Mouse (Mus musculus) heart, adult 2 months (tissue): ENCODE data around the gene As3mt. TPM values are rescaled to one million over a fixed set of nuclear protein-coding genes. Genes with fewer than 3 reads are reported as not detected.

Experiments
- DNase-seq, 2 experiments: peaks; one replicate each; pipeline ENCODE4 v3.0.0; 2021
- H3K27ac ChIP-seq: fragments of 200-600 bp; 2 replicates; pipeline ENCODE4 v1.8.1; 2022
- H3K27me3 ChIP-seq: fragments of 200-500 bp; 2 replicates; pipeline ENCODE4 v1.6.1; 2012; ENCODE audit warnings: mild to moderate bottlenecking, low read length, inconsistent platforms, mixed read lengths; ENCODE audit not compliant: control insufficient read depth, insufficient read depth
- H3K36me3 ChIP-seq: fragments of 200-500 bp; 2 replicates; pipeline ENCODE4 v1.6.1; 2012; ENCODE audit warnings: low read length, inconsistent platforms; ENCODE audit not compliant: control insufficient read depth, insufficient read depth
- H3K4me1 ChIP-seq: fragments of 200-500 bp; 2 replicates; pipeline ENCODE4 v1.6.1; 2011; ENCODE audit warnings: low read length; ENCODE audit not compliant: control insufficient read depth, insufficient read depth
- H3K4me3 ChIP-seq: fragments of 200-600 bp; 2 replicates; pipeline ENCODE4 v1.8.1; 2022
- H3K79me2 ChIP-seq: fragments of 200-500 bp; replicated peaks from 2 replicates; pipeline ENCODE4 v1.6.1; 2012; ENCODE audit warnings: mild to moderate bottlenecking, inconsistent platforms, low read length, moderate library complexity, mixed read lengths; ENCODE audit not compliant: control insufficient read depth, insufficient read depth
- H3K9ac ChIP-seq: fragments of 200-500 bp; 2 replicates; pipeline ENCODE4 v1.6.1; 2012; ENCODE audit warnings: low read depth, mild to moderate bottlenecking, control low read depth, inconsistent platforms, low read length, mixed read lengths
- CTCF ChIP-seq: fragments of 200-600 bp; IDR thresholded peaks from 2 replicates; pipeline ENCODE4 v1.8.1; 2022; ENCODE audit warnings: antibody characterized with exemption, mild to moderate bottlenecking, moderate library complexity
- EP300 ChIP-seq: fragments of 200-500 bp; IDR thresholded peaks from 2 replicates; pipeline ENCODE4 v1.6.1; 2011; ENCODE audit warnings: low read depth, low read length, control low read depth; ENCODE audit not compliant: insufficient read depth
- POLR2A ChIP-seq: fragments of 200-500 bp; IDR thresholded peaks from 2 replicates; pipeline ENCODE4 v1.6.1; 2011; ENCODE audit warnings: mild to moderate bottlenecking, low read depth, low read length, control low read depth; ENCODE audit not compliant: insufficient read depth
- WGBS: fragments of 180-500 bp; shearing (Covaris S2); methylation state at CpG from one replicate; pipeline ENCODE4 v1.1.7; 2018; 5-methylcytosine and 5-hydroxymethylcytosine counted together
- intact Hi-C: fragments of 180-260 bp; cut with DNase I; formaldehyde crosslinking; loops from one replicate; pipeline ENCODE4 v1.15.1; 2025
- polyA plus RNA-seq: library from polyadenylated mRNA; depleted of rRNA; stranded (reverse); fragments of >200 nt; gene quantifications from 2 replicates; pipeline ENCODE4 v1.2.3, GENCODE M21; 2012
- total RNA-seq, 2 experiments: library from RNA; stranded (reverse); gene quantifications; 2 replicates each; pipeline ENCODE4 v1.2.3; 2021

The As3mt gene
- total and polyA plus RNA-seq, 3 experiments: 33.2 to 99.2 (median 86.2) TPM

GRCm38 (mm10) chr19:46691078-46691477 lies 16.2 kb upstream of the As3mt start:
- peaks cover 2% of the 10 kb centered on the region for H3K4me1 ChIP-seq
- H3K36me3 ChIP-seq: no peaks in the 10 kb centered on the region
- 0 out of 2 replicates have a peak, but pooled peaks cover 1% of the 10 kb centered on the region for H3K79me2 ChIP-seq
- 55% methylated on average over 2 of the region's 2 CpGs for WGBS
- no peak for TF ChIP-seq EP300
- TF ChIP-seq POLR2A: no peak
- no peak for TF ChIP-seq CTCF
- intact Hi-C loops: no loop called here
- no peak overlapping the region for H3K9ac ChIP-seq
- H3K27me3 ChIP-seq: no peaks in the 10 kb centered on the region
- no peak overlapping the region for H3K27ac ChIP-seq
- no peak for DNase-seq
- H3K4me3 ChIP-seq: no peak overlapping the region

- H3K36me3 ChIP-seq: no peaks in the 10 kb centered on the region
- H3K79me2 ChIP-seq: 0 out of 2 replicates have a peak, but pooled peaks cover 1% of the 10 kb centered on the region
- TF ChIP-seq EP300: no peak
- TF ChIP-seq CTCF: no peak
- TF ChIP-seq POLR2A: no peak
- H3K27ac ChIP-seq: no peak overlapping the region
- 81% methylated on average over 4 of the region's 4 CpGs for WGBS
- DNase-seq: no peak
- H3K9ac ChIP-seq: no peak overlapping the region
- intact Hi-C loops: no loop called here
- no peaks in the 10 kb centered on the region for H3K27me3 ChIP-seq
- H3K4me1 ChIP-seq: peaks cover 2% of the 10 kb centered on the region
- no peak overlapping the region for H3K4me3 ChIP-seq
These were observed 14.1 kb upstream of the As3mt start for GRCm38 (mm10) chr19:46693146-46693545.

- no peak overlapping the region for H3K9ac ChIP-seq
- no peaks in the 10 kb centered on the region for H3K27me3 ChIP-seq
- no peaks in the 10 kb centered on the region for H3K79me2 ChIP-seq
- H3K4me3 ChIP-seq: no peak overlapping the region
- no peak for DNase-seq
- no peak overlapping the region for H3K27ac ChIP-seq
- no peaks in the 10 kb centered on the region for H3K36me3 ChIP-seq
- intact Hi-C loops: no loop called here
- 95% methylated on average over 8 of the region's 8 CpGs for WGBS
- no peak for TF ChIP-seq POLR2A
- TF ChIP-seq EP300: no peak
- no peak for TF ChIP-seq CTCF
- H3K4me1 ChIP-seq: no peaks in the 10 kb centered on the region
These were observed 10.8 kb upstream of the As3mt start for GRCm38 (mm10) chr19:46696482-46696881.

GRCm38 (mm10) chr19:46696943-46697342 lies 10.3 kb upstream of the As3mt start:
- Histone ChIP-seq H3K4me3 (no peak overlapping the region), H3K4me1 (no peaks in the 10 kb centered on the region), H3K27ac (no peak overlapping the region), H3K36me3 (no peaks in the 10 kb centered on the region), H3K9ac (no peak overlapping the region), H3K79me2 (no peaks in the 10 kb centered on the region), H3K27me3 (no peaks in the 10 kb centered on the region)
- TF ChIP-seq EP300: no peak
- TF ChIP-seq POLR2A: no peak
- no peak for TF ChIP-seq CTCF
- WGBS: 93% methylated on average over 7 of the region's 7 CpGs
- DNase-seq: no peak
- intact Hi-C loops: no loop called here

- Histone ChIP-seq H3K27me3 (no peaks in the 10 kb centered on the region), H3K27ac (no peak overlapping the region), H3K79me2 (no peaks in the 10 kb centered on the region), H3K4me3 (no peak overlapping the region), H3K4me1 (no peaks in the 10 kb centered on the region), H3K9ac (no peak overlapping the region), H3K36me3 (no peaks in the 10 kb centered on the region)
- DNase-seq: no peak
- intact Hi-C loops: no loop called here
- 72% methylated on average over 19 of the region's 19 CpGs for WGBS
- no peak for TF ChIP-seq POLR2A
- TF ChIP-seq CTCF: no peak
- TF ChIP-seq EP300: no peak
These were observed 9.3 kb upstream of the As3mt start for GRCm38 (mm10) chr19:46697840-46698517.

- no peak overlapping the region for H3K9ac ChIP-seq
- no peak overlapping the region for H3K4me3 ChIP-seq
- no peaks in the 10 kb centered on the region for H3K79me2 ChIP-seq
- TF ChIP-seq EP300: no peak
- no peak for TF ChIP-seq CTCF
- TF ChIP-seq POLR2A: no peak
- no peaks in the 10 kb centered on the region for H3K4me1 ChIP-seq
- WGBS: 73% methylated on average over 10 of the region's 10 CpGs
- intact Hi-C loops: no loop called here
- no peak overlapping the region for H3K27ac ChIP-seq
- H3K36me3 ChIP-seq: no peaks in the 10 kb centered on the region
- DNase-seq: no peak
- H3K27me3 ChIP-seq: no peaks in the 10 kb centered on the region
These were observed 8.2 kb upstream of the As3mt start for GRCm38 (mm10) chr19:46699011-46699481.
